Mouse (Mus musculus): ENCODE measurements around the gene Plcb1.

DNA sequence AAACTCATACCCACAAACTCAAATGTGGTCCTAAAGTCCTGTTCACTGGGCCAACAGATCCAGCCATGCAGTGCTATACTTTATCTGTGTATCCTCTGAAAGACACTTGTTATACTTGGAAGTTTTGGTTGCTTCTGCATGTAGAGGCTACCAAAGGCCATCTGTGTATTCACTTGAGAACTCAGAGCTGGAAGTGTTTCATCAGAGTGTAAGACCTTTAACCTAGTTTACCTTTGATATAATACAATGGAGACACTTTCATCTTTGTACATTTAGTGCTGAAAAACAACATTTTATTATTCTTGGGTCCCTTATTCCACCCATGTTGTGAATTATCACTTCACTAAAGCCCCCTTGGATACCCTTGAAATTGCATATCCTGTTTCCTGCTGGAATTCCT is 70.4 kb downstream of the Plcb1 start:
- no peak for TF ChIP-seq CTCF (IDR thresholded peaks at IDR 0.05; ENCODE audit: extremely low read depth, insufficient read length, insufficient replicate concordance, low read depth, low read length)
- no peak for TF ChIP-seq POLR2A (IDR thresholded peaks at IDR 0.05; ENCODE audit: low read depth, low read length)
